Mouse (Mus musculus) thymus, postnatal 4 days (tissue): ENCODE measurements at regions not wholly inside any gene's neighbourhood (a gene's known extent, or its start where the extent isn't known, plus 50 kb on each side); places are given as distances from the start of the nearest gene placed in this dataset.

Source experiments
- DNase-seq: peaks from one replicate; pipeline ENCODE4 v3.0.0; 2021

DNA sequence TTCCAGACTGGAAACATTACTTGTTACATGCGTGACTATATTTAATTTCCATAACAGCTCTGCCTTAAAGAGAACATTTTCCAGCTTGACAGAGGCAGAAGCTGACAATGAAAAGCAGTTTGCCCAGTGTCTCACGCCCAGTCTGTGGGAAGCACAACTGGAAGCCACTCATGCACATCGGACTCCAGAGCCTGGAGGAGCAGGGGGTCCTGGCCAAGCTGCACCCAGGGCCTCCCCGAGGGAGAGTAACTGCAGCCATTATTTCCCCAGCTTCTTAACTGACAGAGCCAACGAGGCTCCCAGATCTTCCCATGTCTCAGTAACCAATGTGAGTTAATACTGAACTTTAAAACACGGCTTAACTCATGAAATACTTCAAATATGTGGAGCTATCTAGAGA, 223.5 kb downstream of the Opa1 start:
- no peak for DNase-seq

- DNase-seq: no peak
Observed at GRCm38 (mm10) chr16:29807859-29808258, 228.7 kb downstream of the Opa1 start.

- peak; percentile 36 for DNase-seq
Observed at GRCm38 (mm10) chr16:29808851-29809250, 229.7 kb downstream of the Opa1 start.

DNA sequence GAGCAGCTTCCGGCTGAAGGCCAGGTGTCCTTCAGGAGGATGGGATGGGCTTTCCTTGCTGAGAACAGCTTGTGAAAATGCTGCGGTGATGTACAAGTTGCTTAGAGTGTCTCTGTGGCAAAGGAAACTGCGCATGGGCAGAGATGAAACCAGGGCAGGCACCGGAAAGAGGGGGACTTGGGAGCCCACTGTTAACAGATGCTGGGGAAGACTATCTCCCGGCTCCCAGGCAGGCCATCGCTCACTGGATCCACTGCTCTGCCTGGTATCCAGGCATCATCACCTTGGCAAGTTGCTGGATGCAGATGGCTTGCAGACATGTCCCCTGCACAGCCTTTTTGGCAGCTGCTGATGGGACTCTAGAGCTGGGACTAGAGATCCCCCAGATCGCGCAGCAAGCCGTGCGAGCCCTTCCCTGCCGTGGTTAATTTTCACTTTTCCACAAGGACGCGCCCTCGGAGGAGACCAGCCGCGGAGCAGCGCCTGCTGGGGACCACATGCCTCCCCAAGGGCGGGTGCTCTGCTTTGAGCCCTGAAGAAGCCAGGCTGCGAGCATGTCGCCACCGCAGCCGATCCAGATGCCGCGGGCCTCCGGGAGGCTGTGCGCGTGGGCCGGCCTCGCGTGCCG, 234.4 kb downstream of the Opa1 start:
- peak; percentile 71 for DNase-seq

- DNase-seq: peak; percentile 95
Observed at GRCm38 (mm10) chr16:29814039-29814438, 234.9 kb downstream of the Opa1 start.

DNA sequence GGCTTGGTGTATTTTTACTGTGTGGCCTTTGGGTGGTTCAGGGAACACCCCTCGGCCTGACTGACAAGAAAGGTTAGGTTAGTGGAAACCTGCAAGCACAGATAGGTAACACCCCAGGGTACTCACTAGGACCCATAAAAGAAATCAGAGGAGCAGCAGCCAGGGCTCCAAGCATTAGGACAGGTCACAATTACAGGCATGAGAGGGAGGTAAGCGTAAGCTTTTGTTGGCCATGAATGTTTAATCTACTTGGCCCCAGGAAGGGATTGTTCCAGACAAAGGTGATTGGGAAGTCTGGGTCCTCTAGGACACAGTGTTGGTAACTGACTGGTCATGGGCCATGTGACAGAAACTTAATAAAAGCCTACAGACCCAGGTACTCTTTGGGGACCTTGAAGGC, 235.5 kb downstream of the Opa1 start:
- no peak for DNase-seq

DNA sequence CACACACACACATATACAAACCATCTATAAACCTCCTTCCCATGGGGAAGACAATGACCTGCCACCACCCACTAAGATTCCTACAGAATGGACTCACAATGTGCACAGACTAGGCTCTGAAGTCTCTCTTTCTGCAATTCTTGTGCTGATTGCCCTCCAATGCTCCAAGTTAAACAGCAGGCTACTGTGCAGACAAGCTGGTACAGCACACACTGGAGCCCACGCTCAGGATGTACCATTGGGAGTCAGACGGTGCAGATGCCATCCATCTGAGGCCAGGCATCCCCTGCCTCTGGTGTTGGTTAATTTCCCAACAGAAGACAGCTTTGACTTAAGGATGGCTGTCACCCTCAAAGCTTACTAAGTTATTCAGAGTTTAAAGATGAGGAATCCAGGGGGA, 236.1 kb downstream of the Opa1 start:
- no peak for DNase-seq

- no peak for DNase-seq
Observed at GRCm38 (mm10) chr16:29815632-29816337, 236.7 kb downstream of the Opa1 start.

DNA sequence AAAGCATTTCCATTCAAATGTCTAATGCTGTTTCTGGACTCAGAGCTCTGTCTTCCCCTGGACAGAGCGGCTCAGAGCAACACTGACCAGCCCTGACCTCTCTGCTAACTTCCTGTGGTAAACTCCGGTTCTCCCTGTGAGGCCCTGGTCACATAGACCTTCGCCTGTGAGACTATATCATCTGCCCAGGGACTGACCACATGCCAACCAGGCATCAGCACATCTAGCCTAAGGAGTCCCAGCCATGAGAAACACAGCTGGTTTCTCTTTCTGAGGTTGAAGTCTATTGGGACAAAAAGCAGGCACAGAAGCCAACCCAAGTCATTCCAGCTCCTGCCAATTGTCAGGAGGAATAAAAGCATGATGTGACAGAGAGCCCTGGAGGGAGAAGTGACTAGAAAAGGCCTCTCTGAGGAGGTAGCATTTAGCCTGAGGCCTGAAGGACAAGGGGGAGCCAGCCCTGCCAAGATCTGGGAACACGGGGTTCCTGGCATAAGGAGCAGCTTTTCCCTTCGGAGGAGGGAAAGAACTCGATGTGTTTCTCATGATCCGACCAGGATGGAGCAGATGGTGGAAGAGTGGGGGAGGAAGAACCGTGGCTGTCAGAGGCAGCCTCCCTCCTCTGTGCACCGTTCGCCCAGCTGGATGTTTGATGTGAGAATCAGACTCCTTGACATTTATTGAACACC, 237.7 kb downstream of the Opa1 start:
- DNase-seq: no peak

GRCm38 (mm10) chr16:29818807-29819440, 239.8 kb downstream of the Opa1 start:
- DNase-seq: no peak

GRCm38 (mm10) chr16:29820704-29821103, 241.6 kb downstream of the Opa1 start:
- DNase-seq: no peak

DNA sequence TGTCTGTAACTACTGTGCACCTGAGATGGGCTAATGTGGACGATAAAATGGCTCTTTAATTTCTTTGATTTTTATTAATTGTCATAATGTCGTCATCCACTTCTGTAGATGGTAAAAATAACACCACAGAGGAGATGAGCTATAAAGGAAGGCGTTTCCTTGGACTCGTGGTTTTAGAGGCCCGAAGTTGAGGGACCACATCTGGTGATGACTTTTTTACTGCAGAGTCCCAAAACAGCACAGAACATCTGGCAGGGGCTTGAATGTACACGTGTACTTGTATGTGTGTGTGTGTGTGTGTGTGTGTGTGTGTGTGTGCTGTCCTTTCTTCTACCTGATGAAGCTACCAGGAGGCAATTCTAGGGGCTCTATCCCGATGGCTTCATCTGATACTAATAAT, 242.1 kb upstream of the Hes1 start:
- DNase-seq: no peak

DNA sequence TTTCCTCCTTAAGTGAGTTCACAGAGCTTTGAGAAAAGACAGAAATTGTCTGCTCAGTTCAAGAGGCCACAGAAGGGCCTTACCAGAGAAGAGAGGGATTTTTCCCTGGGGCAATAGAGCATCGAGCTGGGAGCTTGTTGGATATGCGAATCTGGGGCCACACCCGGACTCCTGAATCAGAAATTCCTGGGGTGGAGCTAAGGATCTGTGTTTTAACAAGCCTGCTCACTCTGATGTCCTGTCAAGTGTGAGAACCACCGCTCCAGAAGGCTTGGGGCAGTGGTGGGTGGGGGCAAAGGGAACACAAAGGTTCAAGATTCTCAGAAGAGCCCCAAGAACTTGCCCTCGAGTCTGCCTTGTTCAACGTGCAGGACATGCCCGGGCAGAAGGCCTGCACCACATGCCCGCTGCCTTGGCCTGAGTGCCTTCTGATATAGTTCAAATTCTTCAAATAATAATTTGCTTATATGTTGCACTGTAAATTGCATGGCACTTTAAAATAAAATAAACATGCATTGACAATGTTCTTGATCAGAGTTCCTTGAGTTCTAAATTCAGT, 241.3 kb upstream of the Hes1 start:
- DNase-seq: no peak

DNA sequence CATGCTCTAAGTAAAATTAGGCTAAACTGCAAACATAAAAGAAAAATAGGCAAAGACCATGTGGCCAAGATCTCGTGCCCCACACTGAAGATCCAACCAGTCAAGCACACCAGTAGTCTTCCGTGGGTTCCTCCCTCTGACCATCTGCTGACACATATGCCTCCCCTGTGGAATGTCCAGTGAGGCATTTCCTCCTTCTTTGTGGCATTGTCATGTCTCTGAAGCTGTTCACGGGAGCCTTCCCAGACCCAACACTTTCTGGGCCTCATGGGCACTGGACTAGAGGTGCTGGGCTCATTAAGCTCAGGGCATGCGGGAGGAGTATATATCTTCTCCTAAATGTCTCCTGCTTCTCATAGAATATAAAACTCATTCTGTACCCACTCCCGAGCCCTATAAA, 237.3 kb upstream of the Hes1 start:
- no peak for DNase-seq

DNA sequence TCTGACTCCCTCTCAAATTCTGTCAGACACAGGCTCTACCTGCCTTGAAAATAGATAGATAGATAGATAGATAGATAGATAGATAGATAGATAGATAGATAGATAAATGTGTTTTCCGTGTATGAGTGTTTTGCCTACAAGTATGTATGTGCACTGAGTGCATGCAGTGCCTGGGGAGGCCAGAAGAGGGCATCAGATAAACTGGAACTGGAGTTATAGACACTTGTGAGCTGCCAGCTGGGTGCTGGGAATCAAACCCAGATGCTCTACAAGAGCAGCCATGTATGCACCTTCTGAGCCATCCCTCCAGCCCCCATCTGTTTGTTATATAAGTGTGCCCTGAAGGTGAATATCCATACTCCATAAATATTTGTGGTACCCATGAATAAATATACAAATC, 236.4 kb upstream of the Hes1 start:
- DNase-seq: no peak

GRCm38 (mm10) chr16:29829457-29829856, 234.7 kb upstream of the Hes1 start:
- DNase-seq: no peak

DNA sequence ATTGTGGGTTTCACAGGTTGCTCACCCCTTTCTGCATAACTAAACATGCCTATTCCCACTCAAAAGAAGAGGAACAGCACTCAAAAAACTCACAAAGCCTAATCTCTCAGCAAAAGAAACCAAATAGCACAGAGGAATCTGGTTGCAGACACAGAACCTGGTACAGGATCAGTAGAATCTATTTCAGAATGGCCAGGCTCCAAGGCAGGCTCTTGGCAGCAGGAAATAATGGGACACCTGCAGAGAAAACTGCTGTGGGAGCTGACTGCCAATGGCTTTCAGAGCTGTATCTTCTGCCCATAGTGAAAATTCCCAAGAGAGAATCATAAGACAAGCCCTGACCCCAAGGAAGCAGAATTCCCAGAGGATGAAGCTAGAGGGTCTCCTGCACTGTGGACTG, 234.1 kb upstream of the Hes1 start:
- DNase-seq: no peak

GRCm38 (mm10) chr16:29833298-29833697, 230.9 kb upstream of the Hes1 start:
- no peak for DNase-seq

DNA sequence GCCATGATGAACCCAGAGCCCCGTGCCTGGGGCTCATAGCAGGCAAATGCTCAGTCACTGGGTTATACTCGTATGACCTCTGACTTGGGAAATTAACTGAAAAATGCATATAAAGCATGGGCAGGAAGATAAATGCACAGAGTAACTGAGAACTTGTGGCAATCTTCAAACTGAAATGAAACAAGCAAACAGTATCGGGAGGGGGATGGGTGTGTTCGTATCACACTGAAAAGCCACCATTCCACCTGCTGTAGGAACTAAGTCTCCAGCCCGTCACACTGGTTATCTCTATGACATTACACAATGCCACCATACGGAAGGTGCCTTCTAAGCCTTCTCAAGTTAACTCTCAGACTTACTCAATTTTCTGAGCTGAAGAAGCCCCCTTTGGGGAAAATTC, 230.3 kb upstream of the Hes1 start:
- no peak for DNase-seq

DNA sequence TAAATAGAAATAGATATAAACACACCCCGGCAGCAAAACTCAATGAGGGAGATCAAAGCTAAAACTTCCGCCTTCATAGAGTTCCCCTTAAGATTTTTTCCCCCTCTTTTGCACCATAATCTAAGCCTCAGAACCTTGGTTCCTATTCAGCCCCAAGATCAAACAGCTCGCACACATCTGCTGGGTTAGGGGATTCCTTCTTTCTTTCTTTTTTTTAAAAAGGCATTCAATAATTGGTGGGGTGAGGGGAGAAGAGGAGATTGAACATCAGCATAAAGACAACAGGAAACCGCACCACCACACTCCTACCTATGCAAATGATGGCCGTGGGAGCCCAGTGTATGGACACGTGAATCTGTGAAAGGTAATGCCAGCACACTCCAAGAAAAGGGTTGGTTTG, 229.5 kb upstream of the Hes1 start:
- no peak for DNase-seq

GRCm38 (mm10) chr16:29837025-29837629, 227.1 kb upstream of the Hes1 start:
- peak; percentile 68 for DNase-seq

DNA sequence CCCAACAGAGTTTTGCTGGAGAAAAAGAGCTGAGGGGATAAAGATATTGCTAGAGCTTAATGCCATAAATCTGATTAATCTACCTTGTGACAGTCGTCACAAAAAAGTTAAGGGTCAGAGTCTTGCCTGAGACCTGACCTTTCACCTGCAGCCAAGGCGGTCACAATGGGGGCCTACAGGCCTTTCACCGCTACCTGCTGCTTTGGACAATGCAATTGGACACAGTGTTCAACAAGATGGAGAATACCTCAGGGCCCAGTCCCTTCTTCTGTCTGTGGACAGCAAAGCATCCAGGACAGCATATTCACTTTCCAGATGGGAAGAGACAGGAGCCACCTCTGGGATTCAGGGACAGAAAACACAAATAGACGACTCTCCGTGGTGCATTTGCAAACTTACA, 226.3 kb upstream of the Hes1 start:
- DNase-seq: no peak
